Comparison of ENCODE assay signal across 28 mouse cellular contexts in genomic region chr1:57574530-57574929, GRCm38 (mm10).
DNase-seq lines count a peak whose midpoint lies in the region; ATAC-seq and TF ChIP-seq lines count a peak whose summit lies in the region.
"Had no signal": no experiment of that assay in that cellular context is flagged by ENCODE, and none has a peak within 500 bp of the region (broad histone marks: within the 10 kb centered on the region; RNA-seq: fewer than 3 reads in every experiment).

No protein-coding gene starts in this region.

- no peak overlapping the region for H3K4me3 ChIP-seq in heart, embryonic 12.5 days
- H3K4me3 ChIP-seq in MEL (ENCODE audit: control insufficient read depth in 1 of 2, insufficient read depth in 1 of 2, low read depth in 2 of 2, low read length in 2 of 2) = no peak overlapping the region
- no peak overlapping the region for H3K4me3 ChIP-seq in lung, adult 2 months (replicated peaks; ENCODE audit: extremely low read depth, low read depth, low read length)
- H3K4me3 ChIP-seq: embryonic facial prominence, embryonic 13.5 days; forebrain, embryonic 10.5 days; forebrain, embryonic 15.5 days; gastrocnemius, adult 2 months; hindbrain, embryonic 13.5 days; limb, embryonic 13.5 days; midbrain, embryonic 13.5 days; neural tube, embryonic 15.5 days had no signal

- no peaks in the 10 kb centered on the region for H3K36me3 ChIP-seq in heart, embryonic 12.5 days
- H3K36me3 ChIP-seq in MEL (ENCODE audit: control insufficient read depth in 1 of 2, insufficient read depth in 2 of 2, low read length in 2 of 2) = no peaks in the 10 kb centered on the region
- H3K36me3 ChIP-seq: embryonic facial prominence, embryonic 13.5 days; forebrain, embryonic 10.5 days; forebrain, embryonic 15.5 days; hindbrain, embryonic 13.5 days; limb, embryonic 13.5 days; midbrain, embryonic 13.5 days; neural tube, embryonic 15.5 days had no signal

- H3K79me2 ChIP-seq in MEL (ENCODE audit: control insufficient read depth, insufficient read depth, low read length, poor library complexity) = no peaks in the 10 kb centered on the region

- no peak for DNase-seq in heart, adult 8-10 months (ENCODE audit: low spot score)
- peak; percentile 2 for DNase-seq in 416B (ENCODE audit: low read depth)
- peak; percentile 4 for DNase-seq in MEL (ENCODE audit: low read depth, low spot score)
- DNase-seq in lung, adult 2 months = no peak
- no peak for DNase-seq in layer of hippocampus, adult 18-20 months (ENCODE audit: low spot score in 2 of 2)
- DNase-seq: adrenal gland, postnatal 25 days; cerebellum, adult 18-20 months; cerebellum, postnatal 10 days; gastrocnemius, adult 2 months; gastrocnemius, postnatal 36 days; heart, postnatal 36 days; kidney, adult 8-10 months; layer of hippocampus, adult 9-11 months; lung, postnatal 36 days; right cerebral cortex, adult 18-20 months had no signal

- no peak for ATAC-seq in heart, embryonic 12.5 days (ENCODE audit: insufficient number of reproducible peaks, low FRiP score)
- peak; percentile 61; the same call in 1 of the 2 replicates for ATAC-seq in monocyte, adult 5-6 weeks (replicated peaks; ENCODE audit: insufficient number of reproducible peaks, low FRiP score, low TSS enrichment, poor library complexity, severe bottlenecking)
- ATAC-seq in cerebellum, adult (ENCODE audit: insufficient number of reproducible peaks, low FRiP score, low TSS enrichment) = no peak
- ATAC-seq: forebrain, embryonic 15.5 days; intestine, embryonic 16.5 days; midbrain, embryonic 13.5 days had no signal

- WGBS in heart, embryonic 12.5 days = 91% methylated on average over 6 of the region's 6 CpGs
- WGBS in lung, adult 2 months = 85% methylated on average over 6 of the region's 6 CpGs

- TF ChIP-seq RAD21 in MEL (IDR thresholded peaks at IDR 0.05; ENCODE audit: low read depth, low read length) = no peak

- H3K4me1 ChIP-seq in heart, embryonic 12.5 days (replicated peaks) = peaks cover 30% of the 10 kb centered on the region
- H3K4me1 ChIP-seq in MEL (ENCODE audit: control insufficient read depth in 1 of 2, insufficient read depth in 2 of 2, low read length in 2 of 2) = no peaks in the 10 kb centered on the region
- H3K4me1 ChIP-seq in lung, adult 2 months (ENCODE audit: control insufficient read depth, insufficient read depth, low read length) = no peaks in the 10 kb centered on the region
- H3K4me1 ChIP-seq: embryonic facial prominence, embryonic 13.5 days; forebrain, embryonic 10.5 days; forebrain, embryonic 15.5 days; hindbrain, embryonic 13.5 days; midbrain, embryonic 13.5 days; neural tube, embryonic 15.5 days had no signal

- H3K9me3 ChIP-seq in heart, embryonic 12.5 days (replicated peaks) = 0 out of 2 replicates have a peak, but pooled peaks cover 3% of the 10 kb centered on the region
- no peaks in the 10 kb centered on the region for H3K9me3 ChIP-seq in MEL (replicated peaks; ENCODE audit: insufficient read depth, low read length)
- H3K9me3 ChIP-seq: embryonic facial prominence, embryonic 13.5 days; forebrain, embryonic 10.5 days; forebrain, embryonic 15.5 days; hindbrain, embryonic 13.5 days; limb, embryonic 13.5 days; neural tube, embryonic 15.5 days had no signal

- no peak for TF ChIP-seq CTCF in MEL (IDR thresholded peaks at IDR 0.05 in 2 of 3, conservative IDR thresholded peaks at IDR 0.05 in 1 of 3; ENCODE audit: control insufficient read depth in 1 of 3, insufficient read depth in 1 of 3, low read depth in 2 of 3, low read length in 3 of 3, poor library complexity in 1 of 3, severe bottlenecking in 1 of 3)
- TF ChIP-seq CTCF in lung, adult 2 months (IDR thresholded peaks at IDR 0.05; ENCODE audit: insufficient read depth, low read length) = no peak

- H3K27ac ChIP-seq in heart, embryonic 12.5 days (ENCODE audit: poor library complexity, severe bottlenecking) = 0 out of 2 replicates have a peak overlapping the region, but pooled peaks have one; percentile 61
- H3K27ac ChIP-seq in MEL (ENCODE audit: control insufficient read depth, low read depth, low read length) = no peak overlapping the region
- H3K27ac ChIP-seq: embryonic facial prominence, embryonic 13.5 days; forebrain, embryonic 10.5 days; forebrain, embryonic 15.5 days; gastrocnemius, adult 2 months; hindbrain, embryonic 13.5 days; kidney, postnatal 0 days; midbrain, embryonic 13.5 days; neural tube, embryonic 15.5 days had no signal

- H3K9ac ChIP-seq in heart, embryonic 12.5 days = no peak overlapping the region
- no peak overlapping the region for H3K9ac ChIP-seq in MEL (ENCODE audit: control insufficient read depth, low read depth, low read length, poor library complexity, severe bottlenecking)
- H3K9ac ChIP-seq: embryonic facial prominence, embryonic 13.5 days; forebrain, embryonic 15.5 days; hindbrain, embryonic 13.5 days; limb, embryonic 13.5 days; midbrain, embryonic 13.5 days; neural tube, embryonic 15.5 days had no signal

- H3K27me3 ChIP-seq in heart, embryonic 12.5 days (replicated peaks) = no peaks in the 10 kb centered on the region
- no peaks in the 10 kb centered on the region for H3K27me3 ChIP-seq in MEL (ENCODE audit: control insufficient read depth in 1 of 2, insufficient read depth in 2 of 2, low read length in 2 of 2)
- H3K27me3 ChIP-seq: embryonic facial prominence, embryonic 13.5 days; forebrain, embryonic 15.5 days; hindbrain, embryonic 13.5 days; limb, embryonic 13.5 days; midbrain, embryonic 13.5 days; neural tube, embryonic 15.5 days had no signal

- TF ChIP-seq POLR2A in MEL (IDR thresholded peaks at IDR 0.05; ENCODE audit: control insufficient read depth in 1 of 2, insufficient read depth in 1 of 2, low read depth in 1 of 2, low read length in 2 of 2, poor library complexity in 1 of 2) = no peak
- TF ChIP-seq POLR2A in lung, adult 2 months (IDR thresholded peaks at IDR 0.05; ENCODE audit: borderline replicate concordance, extremely low read depth, low read depth, low read length) = no peak

- no peak for TF ChIP-seq EP300 in MEL (IDR thresholded peaks at IDR 0.05; ENCODE audit: low read depth in 1 of 2, low read length in 2 of 2)

- H3K4me2 ChIP-seq in heart, embryonic 12.5 days = no peak overlapping the region
- H3K4me2 ChIP-seq: embryonic facial prominence, embryonic 13.5 days; forebrain, embryonic 15.5 days; hindbrain, embryonic 13.5 days; limb, embryonic 13.5 days; liver, embryonic 11.5 days; midbrain, embryonic 13.5 days; neural tube, embryonic 15.5 days had no signal

TF ChIP-seq in MEL, 35 proteins besides CTCF, POLR2A, EP300 and RAD21:
- TF ChIP-seq HCFC1 (IDR thresholded peaks at IDR 0.05; ENCODE audit: low read depth, low read length) = no peak
- TF ChIP-seq MAZ (IDR thresholded peaks at IDR 0.05; ENCODE audit: low read depth, low read length) = no peak
- TF ChIP-seq TCF12 (IDR thresholded peaks at IDR 0.05; ENCODE audit: low read depth, low read length) = no peak
- no peak for TF ChIP-seq E2F4 (IDR thresholded peaks at IDR 0.05; ENCODE audit: borderline replicate concordance, low read depth, low read length)
- TF ChIP-seq ZC3H11A (IDR thresholded peaks at IDR 0.05; ENCODE audit: low read depth, low read length) = no peak
- TF ChIP-seq GABPA (IDR thresholded peaks at IDR 0.05; ENCODE audit: low read depth, low read length) = no peak
- no peak for TF ChIP-seq SIN3A (IDR thresholded peaks at IDR 0.05; ENCODE audit: low read length)
- no peak for TF ChIP-seq USF1 (IDR thresholded peaks at IDR 0.05; ENCODE audit: low read depth, low read length)
- TF ChIP-seq MAX (IDR thresholded peaks at IDR 0.05; ENCODE audit: low read length) = no peak
- no peak for TF ChIP-seq ZNF384 (IDR thresholded peaks at IDR 0.05; ENCODE audit: low read depth, low read length)
TF ChIP-seq in MEL: peak in this region for 0.

Comparison
In these comparisons a context has a peak if more than half of its experiments do, and no peak if none do; other contexts are left out.
1. DNase-seq: peak in 416B (single experiment) and MEL (single experiment); none in heart, adult 8-10 months (single experiment), lung, adult 2 months (single experiment) and layer of hippocampus, adult 18-20 months (0 of 2).